Mouse (Mus musculus) urinary bladder, postnatal 36 days (tissue): Measurements from ENCODE around the gene Fam163b.

ENCODE experiments used
- DNase-seq, 2 experiments: peaks; one replicate each; pipeline ENCODE4 v3.0.0; 2022; ENCODE audit warnings: low spot score in 2 of 2, mixed read lengths in 1 of 2

Gene Fam163b

GRCm38 (mm10) chr2:27135935-27136334 lies 6.4 kb downstream of the Fam163b start:
- DNase-seq = no peak

- no peak for DNase-seq
Observed at GRCm38 (mm10) chr2:27128990-27129389, 13.3 kb downstream of the Fam163b start.

- DNase-seq = no peak
Observed at GRCm38 (mm10) chr2:27126496-27126895, 15.8 kb downstream of the Fam163b start.

- peak; percentile 29 to 37 for DNase-seq
Observed at GRCm38 (mm10) chr2:27125979-27126378, 16.3 kb downstream of the Fam163b start.

- no peak for DNase-seq
Observed at GRCm38 (mm10) chr2:27123121-27123520, 19.2 kb downstream of the Fam163b start.

- no peak for DNase-seq
Observed at GRCm38 (mm10) chr2:27122578-27122977, 19.7 kb downstream of the Fam163b start.

GRCm38 (mm10) chr2:27121626-27122355 lies 20.5 kb downstream of the Fam163b start:
- DNase-seq = no peak

- DNase-seq = peak; percentile 18 to 35
Observed at GRCm38 (mm10) chr2:27120241-27120641, 22.1 kb downstream of the Fam163b start.

GRCm38 (mm10) chr2:27119766-27120165 lies 22.5 kb downstream of the Fam163b start:
- no peak for DNase-seq

- DNase-seq = no peak
Observed at GRCm38 (mm10) chr2:27118452-27118851, 23.8 kb downstream of the Fam163b start.

- no peak for DNase-seq
Observed at GRCm38 (mm10) chr2:27114169-27114568, 28.1 kb downstream of the Fam163b start.

- DNase-seq = no peak
Observed at GRCm38 (mm10) chr2:27112585-27112984, 29.7 kb downstream of the Fam163b start.

- no peak for DNase-seq
Observed at GRCm38 (mm10) chr2:27109052-27109451, 33.2 kb downstream of the Fam163b start.

- DNase-seq = no peak
Observed at GRCm38 (mm10) chr2:27108144-27108543, 34.1 kb downstream of the Fam163b start.

GRCm38 (mm10) chr2:27106816-27107215 lies 35.5 kb downstream of the Fam163b start:
- DNase-seq = no peak

- DNase-seq = no peak
Observed at GRCm38 (mm10) chr2:27103554-27103953, 38.7 kb downstream of the Fam163b start.

GRCm38 (mm10) chr2:27097776-27098175 lies 44.5 kb downstream of the Fam163b start:
- DNase-seq = no peak

- DNase-seq = no peak
Observed at GRCm38 (mm10) chr2:27097241-27097656, 45.0 kb downstream of the Fam163b start.

GRCm38 (mm10) chr2:27096341-27096981 lies 45.8 kb downstream of the Fam163b start:
- no peak for DNase-seq

- DNase-seq = no peak
Observed at GRCm38 (mm10) chr2:27095178-27095577, 47.1 kb downstream of the Fam163b start.

- no peak for DNase-seq
Observed at GRCm38 (mm10) chr2:27089238-27089637, 53.1 kb downstream of the Fam163b start.

- DNase-seq = no peak
Observed at GRCm38 (mm10) chr2:27088700-27089099, 53.6 kb downstream of the Fam163b start.

GRCm38 (mm10) chr2:27088071-27088644 lies 54.1 kb downstream of the Fam163b start:
- peak; percentile 11 to 75 for DNase-seq
